Comparison of ENCODE assay signal across 25 mouse cellular contexts in genomic region chr16:56610572-56610971, GRCm38 (mm10).
DNase-seq lines count a peak whose midpoint lies in the region; ATAC-seq and TF ChIP-seq lines count a peak whose summit lies in the region.
"Had no signal": no experiment of that assay in that cellular context is flagged by ENCODE, and none has a peak within 500 bp of the region (broad histone marks: within the 10 kb centered on the region; RNA-seq: fewer than 3 reads in every experiment).

No protein-coding gene starts in this region.

- H3K27ac ChIP-seq in forebrain, embryonic 10.5 days, result peak overlapping the region; percentile 36; the same call in 1 of the 2 replicates
- H3K27ac ChIP-seq in forebrain, embryonic 15.5 days (replicated peaks), result no peak overlapping the region
- H3K27ac ChIP-seq in heart, postnatal 0 days (ENCODE audit: low read depth), result no peak overlapping the region
- peak overlapping the region; percentile 71 for H3K27ac ChIP-seq in midbrain, embryonic 10.5 days (replicated peaks)
- H3K27ac ChIP-seq in midbrain, embryonic 14.5 days (replicated peaks; ENCODE audit: low read depth, low read length), result no peak overlapping the region
- H3K27ac ChIP-seq: intestine, embryonic 15.5 days; kidney, postnatal 0 days; limb, embryonic 13.5 days; liver, embryonic 13.5 days; neural tube, embryonic 13.5 days had no signal

- intact Hi-C loops in heart, postnatal 14 days (cut with DNase I), result no loop called here

- H3K4me3 ChIP-seq in forebrain, embryonic 10.5 days, result no peak overlapping the region
- no peak overlapping the region for H3K4me3 ChIP-seq in forebrain, embryonic 15.5 days
- no peak overlapping the region for H3K4me3 ChIP-seq in heart, postnatal 0 days (ENCODE audit: low read depth, low read length)
- no peak overlapping the region for H3K4me3 ChIP-seq in midbrain, embryonic 10.5 days
- H3K4me3 ChIP-seq in midbrain, embryonic 14.5 days (replicated peaks; ENCODE audit: low read depth, low read length), result no peak overlapping the region
- H3K4me3 ChIP-seq: intestine, embryonic 15.5 days; limb, embryonic 13.5 days; liver, embryonic 13.5 days; neural tube, embryonic 13.5 days had no signal

- WGBS in forebrain, embryonic 10.5 days, result 79% methylated on average over 8 of the region's 8 CpGs
- 79% methylated on average over 8 of the region's 8 CpGs for WGBS in forebrain, embryonic 15.5 days
- 73% methylated on average over 8 of the region's 8 CpGs for WGBS in heart, postnatal 0 days
- WGBS in midbrain, embryonic 10.5 days, result 79% methylated on average over 8 of the region's 8 CpGs
- WGBS in midbrain, embryonic 14.5 days, result 83% methylated on average over 8 of the region's 8 CpGs

- peaks cover 27% of the 10 kb centered on the region for H3K4me1 ChIP-seq in forebrain, embryonic 10.5 days
- H3K4me1 ChIP-seq in forebrain, embryonic 15.5 days, result no peaks in the 10 kb centered on the region
- H3K4me1 ChIP-seq in heart, postnatal 0 days (ENCODE audit: control insufficient read depth, insufficient read depth), result no peaks in the 10 kb centered on the region
- peaks cover 22% of the 10 kb centered on the region for H3K4me1 ChIP-seq in midbrain, embryonic 10.5 days
- H3K4me1 ChIP-seq in midbrain, embryonic 14.5 days (ENCODE audit: control insufficient read depth, insufficient read depth, low read length), result no peaks in the 10 kb centered on the region
- H3K4me1 ChIP-seq: intestine, embryonic 15.5 days; limb, embryonic 13.5 days; liver, embryonic 13.5 days; neural tube, embryonic 13.5 days had no signal

- no peak for TF ChIP-seq CTCF in heart, postnatal 0 days (IDR thresholded peaks at IDR 0.05; ENCODE audit: low read depth)

- no peak for DNase-seq in forebrain, embryonic 10.5 days (ENCODE audit: extremely low spot score, low spot score)
- DNase-seq in heart, postnatal 0 days (ENCODE audit: low spot score), result no peak
- DNase-seq in heart, postnatal 14 days, result no peak
- no peak for DNase-seq in midbrain, embryonic 10.5 days (ENCODE audit: low spot score)
- no peak for DNase-seq in midbrain, embryonic 14.5 days
- DNase-seq in kidney, adult 8-10 months, result no peak
- DNase-seq: cerebellum, adult 11 months; cerebellum, adult 9-10 months; cerebellum, postnatal 36 days; kidney, adult 2 months; kidney, postnatal 4 days; liver, embryonic 13.5 days; lung, adult 18-20 months; lung, postnatal 10 days; thymus, adult 18-20 months; thymus, postnatal 25 days had no signal

- no peaks in the 10 kb centered on the region for H3K36me3 ChIP-seq in forebrain, embryonic 10.5 days (replicated peaks)
- H3K36me3 ChIP-seq in forebrain, embryonic 15.5 days, result no peaks in the 10 kb centered on the region
- no peaks in the 10 kb centered on the region for H3K36me3 ChIP-seq in heart, postnatal 0 days (replicated peaks; ENCODE audit: control insufficient read depth, insufficient read depth, low read length)
- H3K36me3 ChIP-seq in midbrain, embryonic 10.5 days, result no peaks in the 10 kb centered on the region
- no peaks in the 10 kb centered on the region for H3K36me3 ChIP-seq in midbrain, embryonic 14.5 days (ENCODE audit: control insufficient read depth, insufficient read depth, low read length)
- H3K36me3 ChIP-seq: G1E; intestine, embryonic 15.5 days; limb, embryonic 13.5 days; liver, embryonic 13.5 days; neural tube, embryonic 13.5 days had no signal

- H3K27me3 ChIP-seq in forebrain, embryonic 10.5 days (ENCODE audit: poor library complexity, severe bottlenecking), result peaks cover 5% of the 10 kb centered on the region; the same call in 1 of the 2 replicates
- H3K27me3 ChIP-seq in forebrain, embryonic 15.5 days, result no peaks in the 10 kb centered on the region
- no peaks in the 10 kb centered on the region for H3K27me3 ChIP-seq in heart, postnatal 0 days (ENCODE audit: control insufficient read depth, insufficient read depth, low read length)
- H3K27me3 ChIP-seq in midbrain, embryonic 10.5 days (ENCODE audit: low read depth, poor library complexity, severe bottlenecking), result no peaks in the 10 kb centered on the region
- no peaks in the 10 kb centered on the region for H3K27me3 ChIP-seq in midbrain, embryonic 14.5 days (ENCODE audit: control insufficient read depth, insufficient read depth, low read length)
- H3K27me3 ChIP-seq: intestine, embryonic 15.5 days; limb, embryonic 13.5 days; liver, embryonic 13.5 days; neural tube, embryonic 13.5 days had no signal

- no peak for ATAC-seq in forebrain, embryonic 15.5 days (replicated peaks)
- ATAC-seq in heart, postnatal 0 days (ENCODE audit: insufficient read depth, low read depth), result 0 out of 2 replicates have a peak, but pooled peaks have one; percentile 27
- ATAC-seq in midbrain, embryonic 14.5 days (ENCODE audit: low FRiP score, low TSS enrichment), result no peak
- no peak for ATAC-seq in cerebellum, adult (ENCODE audit: insufficient number of reproducible peaks, low FRiP score, low TSS enrichment)
- ATAC-seq: forebrain, embryonic 14.5 days; hindbrain, embryonic 16.5 days; intestine, embryonic 15.5 days had no signal

- no peak overlapping the region for H3K4me2 ChIP-seq in forebrain, embryonic 15.5 days (replicated peaks)
- no peak overlapping the region for H3K4me2 ChIP-seq in heart, postnatal 0 days (ENCODE audit: low read depth, low read length)
- H3K4me2 ChIP-seq in midbrain, embryonic 14.5 days (ENCODE audit: low read length), result no peak overlapping the region
- H3K4me2 ChIP-seq: intestine, embryonic 15.5 days; limb, embryonic 13.5 days; liver, embryonic 13.5 days; neural tube, embryonic 13.5 days had no signal

- no peaks in the 10 kb centered on the region for H3K9me3 ChIP-seq in forebrain, embryonic 10.5 days
- no peaks in the 10 kb centered on the region for H3K9me3 ChIP-seq in forebrain, embryonic 15.5 days
- H3K9me3 ChIP-seq in heart, postnatal 0 days (replicated peaks; ENCODE audit: control insufficient read depth, low read length), result no peaks in the 10 kb centered on the region
- H3K9me3 ChIP-seq in midbrain, embryonic 10.5 days (replicated peaks), result no peaks in the 10 kb centered on the region
- H3K9me3 ChIP-seq in midbrain, embryonic 14.5 days (ENCODE audit: control insufficient read depth, low read length), result no peaks in the 10 kb centered on the region
- H3K9me3 ChIP-seq: G1E; intestine, embryonic 15.5 days; limb, embryonic 13.5 days; liver, embryonic 13.5 days; neural tube, embryonic 13.5 days had no signal

- TF ChIP-seq EP300 in heart, postnatal 0 days (IDR thresholded peaks at IDR 0.05; ENCODE audit: low read depth), result no peak

- no peak overlapping the region for H3K9ac ChIP-seq in forebrain, embryonic 15.5 days (replicated peaks)
- H3K9ac ChIP-seq in heart, postnatal 0 days (replicated peaks; ENCODE audit: low read depth, low read length), result no peak overlapping the region
- no peak overlapping the region for H3K9ac ChIP-seq in midbrain, embryonic 14.5 days (replicated peaks; ENCODE audit: low read length)
- H3K9ac ChIP-seq: intestine, embryonic 15.5 days; limb, embryonic 13.5 days; liver, embryonic 13.5 days; neural tube, embryonic 13.5 days had no signal

Comparison
In these comparisons a context has a peak if more than half of its experiments do, and no peak if none do; other contexts are left out.
1. H3K27ac ChIP-seq: peak in forebrain, embryonic 10.5 days (single experiment) and midbrain, embryonic 10.5 days (single experiment); none in forebrain, embryonic 15.5 days (single experiment), heart, postnatal 0 days (single experiment) and midbrain, embryonic 14.5 days (single experiment).